21 mouse cellular contexts compared by ENCODE assay signal in the genomic region with DNA sequence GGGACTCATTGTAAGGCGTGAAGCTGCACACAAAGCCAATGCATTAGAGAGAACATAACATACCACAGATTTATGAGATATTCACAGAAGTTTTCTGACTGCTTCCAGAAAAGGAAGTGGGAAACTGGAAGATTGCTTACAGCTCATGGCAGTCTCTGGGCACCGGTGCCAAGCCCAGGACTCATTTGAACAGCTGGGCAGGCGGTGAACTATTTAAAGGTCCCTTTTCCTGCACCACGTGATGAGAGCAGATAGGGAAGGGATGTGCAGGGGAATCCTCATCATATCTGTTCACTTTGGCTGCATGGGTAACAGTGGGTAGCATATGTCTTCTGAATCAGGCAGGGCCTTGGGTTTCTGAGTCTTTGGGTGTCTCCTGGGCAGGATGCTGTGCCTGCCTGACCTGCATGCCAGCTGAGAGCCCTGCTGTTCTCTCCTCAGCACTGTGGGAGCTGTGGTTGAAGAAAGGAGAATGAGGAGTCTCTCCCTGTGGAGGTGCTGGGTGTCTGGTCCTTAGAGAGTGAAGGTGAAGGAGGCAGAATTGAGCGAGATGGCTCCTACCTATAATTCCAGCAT.
"Had no signal": no experiment of that assay in that cellular context is flagged by ENCODE, and none has a peak within 500 bp of the region (broad histone marks: within the 10 kb centered on the region; RNA-seq: fewer than 3 reads in every experiment).

No protein-coding gene starts in this region.

- H3K4me3 ChIP-seq: liver, embryonic 15.5 days; lung, embryonic 15.5 days; megakaryocyte, embryonic 14.5 days; midbrain, embryonic 13.5 days; midbrain, embryonic 15.5 days; neural tube, embryonic 13.5 days; neural tube, embryonic 15.5 days had no signal

- H3K4me2 ChIP-seq: liver, embryonic 15.5 days; lung, embryonic 15.5 days; midbrain, embryonic 11.5 days; midbrain, embryonic 13.5 days; midbrain, embryonic 15.5 days; neural tube, embryonic 13.5 days; neural tube, embryonic 15.5 days had no signal

- H3K36me3 ChIP-seq: liver, embryonic 15.5 days; lung, embryonic 15.5 days; midbrain, embryonic 13.5 days; midbrain, embryonic 15.5 days; neural tube, embryonic 13.5 days; neural tube, embryonic 15.5 days had no signal

- H3K9me3 ChIP-seq: liver, embryonic 15.5 days; lung, embryonic 15.5 days; midbrain, embryonic 15.5 days; neural tube, embryonic 13.5 days; neural tube, embryonic 15.5 days had no signal

- DNase-seq: liver, postnatal 0 days; lung, adult 2 months; lung, postnatal 14 days; lung, postnatal 36 days; retina, postnatal 1 day; right cerebral cortex, adult 18-20 months; right cerebral cortex, postnatal 25 days; right cerebral cortex, postnatal 4 days; spleen, adult 18-20 months; thymus, adult 18-20 months; thymus, postnatal 14 days; thymus, postnatal 36 days had no signal

- H3K4me1 ChIP-seq: liver, embryonic 15.5 days; lung, embryonic 15.5 days; megakaryocyte, embryonic 14.5 days; midbrain, embryonic 13.5 days; midbrain, embryonic 15.5 days; neural tube, embryonic 13.5 days had no signal

- H3K27ac ChIP-seq: liver, embryonic 15.5 days; lung, embryonic 15.5 days; macrophage; midbrain, embryonic 13.5 days; midbrain, embryonic 15.5 days; neural tube, embryonic 13.5 days; neural tube, embryonic 15.5 days had no signal

- H3K27me3 ChIP-seq: liver, embryonic 15.5 days; lung, embryonic 15.5 days; megakaryocyte, embryonic 14.5 days; midbrain, embryonic 15.5 days had no signal
